Mouse (Mus musculus) Patski (cell line): Measurements from ENCODE around the gene Fbxl18. TPM values are rescaled to one million over a fixed set of nuclear protein-coding genes. Genes with fewer than 3 reads are reported as not detected.

ENCODE experiments used
- ATAC-seq: fragments of 100-300 bp; one replicate; pipeline ENCODE4 v1.8.0; 2021
- CTCF ChIA-PET: fragments of 350-600 bp; sonication (Branson Sonifier 250); formaldehyde crosslinking; loops from one replicate; lab custom pipeline; 2022; ENCODE audit warnings: inconsistent platforms; lab: Charles Lee
- POLR2A ChIA-PET: fragments of 350-600 bp; sonication (Branson Sonifier 250); formaldehyde crosslinking; loops from one replicate; lab custom pipeline; 2022; ENCODE audit warnings: antibody characterized with exemption, inconsistent platforms; lab: Charles Lee
- DNase-seq: peaks from one replicate; pipeline ENCODE4 v3.0.0-alpha.2; 2011; ENCODE audit warnings: low read depth, low spot score
- H3K27me3 ChIP-seq: fragments of 371-371 bp; one replicate; pipeline ENCODE4 v1.5.1; 2021
- CTCF ChIP-seq: fragments of 100-300 bp; IDR thresholded peaks from one replicate; pipeline ENCODE4 v1.5.1; 2021
- in situ Hi-C: fragments of 300-500 bp; cut with MboI; formaldehyde crosslinking; loops from 3 replicates; pipeline ENCODE4 v1.11.1; 2018; ENCODE audit warnings: low pct_unique_long_range_greater_than_20kb, mixed read lengths
- polyA plus RNA-seq: library from polyadenylated mRNA; unstranded; gene quantifications from one replicate; pipeline ENCODE4 v1.2.3, GENCODE M21; 2021

Gene Fbxl18
- polyA plus RNA-seq, 1 experiment from 2014 or later = 11.1 TPM

DNA sequence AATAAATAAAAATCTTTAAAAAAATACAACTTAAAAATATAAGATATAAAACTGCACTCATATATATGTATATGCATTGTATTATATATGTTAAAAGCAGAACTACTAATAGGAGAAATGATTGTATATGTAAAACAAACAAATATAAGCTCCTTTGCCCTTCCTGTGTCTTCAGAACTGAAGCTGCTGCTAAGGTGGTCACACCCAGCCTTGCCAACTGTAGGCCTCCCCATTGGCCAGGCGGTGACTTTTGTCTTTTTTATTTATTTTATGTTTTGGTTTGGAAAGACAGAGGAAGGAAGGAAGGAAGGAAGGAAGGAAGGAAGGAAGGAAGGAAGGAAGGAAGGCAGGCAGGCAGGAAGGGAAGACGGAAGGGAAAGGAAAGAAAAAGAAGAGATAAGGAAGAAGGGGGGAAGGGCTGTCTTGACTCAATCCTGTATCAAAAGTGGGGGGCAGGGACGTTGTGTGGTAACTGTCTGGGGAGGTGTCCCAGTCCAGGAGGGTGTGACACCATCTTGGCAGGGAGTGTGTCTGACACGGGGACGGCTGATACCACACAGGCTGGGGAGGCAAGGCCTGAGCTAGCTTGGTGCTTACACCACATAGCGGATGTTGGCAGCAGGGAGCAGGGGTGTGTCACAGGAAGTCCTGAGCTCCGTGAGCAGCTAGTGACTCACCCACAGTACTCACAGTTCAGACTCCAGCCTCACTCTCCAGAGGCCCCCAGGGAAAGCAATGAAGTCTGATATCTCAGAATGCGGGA lies 25.3 kb upstream of the Fbxl18 start:
- ATAC-seq = peak; percentile 94

DNA sequence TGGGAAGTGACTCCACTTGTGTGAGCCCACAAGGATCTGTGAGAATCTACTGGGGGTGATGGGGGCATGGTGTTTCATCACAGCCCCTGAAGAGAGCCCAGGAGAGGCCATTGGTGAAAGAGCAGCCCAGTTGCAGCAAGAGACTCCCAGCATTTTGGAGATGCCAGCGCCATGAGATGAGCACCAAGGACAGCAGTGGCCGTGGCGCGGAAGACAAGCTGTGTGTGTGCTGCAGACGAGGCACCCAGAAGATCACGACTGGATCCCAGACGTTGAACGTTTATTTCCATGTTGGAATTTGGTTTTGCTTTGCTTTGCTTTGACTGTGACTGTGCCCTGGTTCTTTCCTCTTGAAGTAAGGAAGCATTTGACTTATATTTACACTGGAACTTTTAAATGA lies 22.2 kb upstream of the Fbxl18 start:
- in situ Hi-C loops = no loop called here
- POLR2A ChIA-PET = no interaction called here
- no peak for ATAC-seq
- DNase-seq = no peak
- TF ChIP-seq CTCF = no peak
- no peaks in the 10 kb centered on the region for H3K27me3 ChIP-seq
- CTCF ChIA-PET = no interaction called here

More for the DNA sequence above, 25.3 kb upstream of the Fbxl18 start:
- in situ Hi-C loops = no loop called here
- TF ChIP-seq CTCF = no peak
- CTCF ChIA-PET = interaction anchor here (1.3 to 2.7 kb wide), 4 partner anchors 11 to 15 kb away, joined by 3 to 10 read pairs (median 4); no protein-coding TSS in a partner anchor
- H3K27me3 ChIP-seq = no peaks in the 10 kb centered on the region
- DNase-seq = no peak
- POLR2A ChIA-PET = interaction anchor here (0.7 to 1.3 kb wide), 3 partner anchors 11 to 98 kb away, joined by 3 to 9 read pairs (median 8); no protein-coding TSS in a partner anchor

DNA sequence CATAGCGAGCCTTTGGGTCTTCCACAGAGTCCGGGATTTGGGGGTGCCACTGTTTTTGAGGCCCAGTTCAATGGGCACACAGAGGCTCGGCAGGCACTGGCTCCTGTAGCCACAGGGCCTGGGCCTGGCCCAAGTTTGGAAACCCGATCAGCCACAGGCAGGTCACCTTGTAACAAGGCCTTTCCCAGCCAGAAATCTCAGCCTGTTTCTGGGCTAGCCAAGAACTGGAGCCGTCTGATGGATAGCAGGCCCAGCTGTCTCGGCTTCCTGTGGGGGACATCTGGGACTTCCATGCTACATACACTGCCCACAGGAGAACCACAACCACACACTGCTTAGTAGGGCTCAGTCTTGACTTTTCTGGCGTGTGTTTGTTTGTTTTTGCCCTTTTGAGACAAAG lies 21.4 kb upstream of the Fbxl18 start:
- no peak for TF ChIP-seq CTCF
- CTCF ChIA-PET = no interaction called here

DNA sequence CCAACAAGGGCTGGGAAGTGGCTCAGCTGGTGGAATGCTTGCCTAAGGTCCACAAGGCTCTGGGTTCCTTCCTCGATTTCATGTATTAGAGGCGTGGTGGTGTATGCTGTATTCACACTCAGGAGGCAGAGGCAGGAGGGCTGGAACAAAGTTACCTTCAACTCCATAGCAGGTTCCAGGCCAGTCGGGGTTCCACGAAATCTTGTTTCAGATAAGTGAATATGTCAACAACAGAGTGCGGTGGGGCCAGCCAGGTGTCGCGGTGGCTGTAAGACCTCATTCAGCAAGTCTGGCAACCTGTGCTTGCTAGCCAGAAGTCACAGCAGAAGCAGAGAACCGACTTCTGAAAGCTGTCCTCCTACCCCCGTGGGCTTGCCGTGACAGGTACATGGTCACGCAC lies 20.0 kb upstream of the Fbxl18 start:
- POLR2A ChIA-PET = no interaction called here

More for the DNA sequence above, 21.4 kb upstream of the Fbxl18 start:
- no peak for DNase-seq
- in situ Hi-C loops = no loop called here
- H3K27me3 ChIP-seq = no peaks in the 10 kb centered on the region
- POLR2A ChIA-PET = interaction anchor here (0.7 kb wide), 1 partner anchor 160 kb away, joined by 3 read pairs; no protein-coding TSS in a partner anchor
- no peak for ATAC-seq

DNA sequence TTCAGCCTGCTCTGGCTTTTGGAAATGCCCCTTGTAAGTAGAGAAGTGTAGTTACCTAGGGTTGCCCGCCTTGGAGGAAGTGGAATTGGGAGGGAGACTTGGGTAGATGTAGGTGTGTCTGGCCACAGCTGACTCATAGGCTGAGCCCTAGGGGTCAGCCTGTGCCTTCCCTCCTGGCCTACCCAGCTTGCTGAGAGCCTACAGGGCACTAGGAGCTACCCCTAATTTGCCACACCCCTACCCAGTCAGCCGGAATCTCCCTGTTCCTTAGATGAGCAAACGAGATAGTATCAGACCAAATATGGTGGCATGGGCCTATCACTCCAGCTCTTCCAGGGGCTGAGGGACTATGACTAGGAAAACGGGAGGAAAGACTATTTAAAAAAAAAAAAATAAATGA lies 17.5 kb upstream of the Fbxl18 start:
- ChIA-PET CTCF (interaction anchor here (1.0 to 1.2 kb wide), 2 partner anchors 19 to 23 kb away, joined by 3 to 4 read pairs; no protein-coding TSS in a partner anchor), POLR2A (no interaction called here)
- no peaks in the 10 kb centered on the region for H3K27me3 ChIP-seq
- no peak for TF ChIP-seq CTCF
- DNase-seq (no peak), ATAC-seq (no peak)
- in situ Hi-C loops = no loop called here

More for the DNA sequence above, 20.0 kb upstream of the Fbxl18 start:
- CTCF ChIA-PET = no interaction called here
- no peak for TF ChIP-seq CTCF
- no peaks in the 10 kb centered on the region for H3K27me3 ChIP-seq
- in situ Hi-C loops = no loop called here
- DNase-seq (no peak), ATAC-seq (no peak)

DNA sequence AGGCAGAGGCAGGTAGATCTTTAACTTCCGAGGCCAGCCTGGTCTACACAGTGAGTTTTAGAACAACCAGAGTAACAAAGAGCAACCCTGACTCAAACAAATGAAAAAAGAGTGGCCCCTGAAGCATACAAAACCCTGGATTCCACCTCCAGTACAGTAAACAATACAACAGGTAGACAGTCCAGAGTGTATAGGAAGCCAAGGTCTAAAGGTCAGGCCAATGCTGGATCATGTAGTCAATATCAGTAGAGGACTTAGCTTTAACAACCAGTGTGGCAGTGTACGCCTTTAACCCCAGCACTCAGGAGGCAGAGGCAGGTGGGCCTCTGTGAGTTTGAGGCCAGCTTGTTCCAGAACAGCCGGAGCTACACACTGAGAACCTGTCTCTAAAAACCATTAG lies 17.1 kb upstream of the Fbxl18 start:
- ChIA-PET POLR2A (no interaction called here), CTCF (interaction anchor here (1.0 to 1.2 kb wide), 2 partner anchors 19 to 23 kb away, joined by 3 to 4 read pairs; no protein-coding TSS in a partner anchor)
- in situ Hi-C loops = no loop called here
- TF ChIP-seq CTCF = no peak
- DNase-seq (no peak), ATAC-seq (no peak)
- no peaks in the 10 kb centered on the region for H3K27me3 ChIP-seq

DNA sequence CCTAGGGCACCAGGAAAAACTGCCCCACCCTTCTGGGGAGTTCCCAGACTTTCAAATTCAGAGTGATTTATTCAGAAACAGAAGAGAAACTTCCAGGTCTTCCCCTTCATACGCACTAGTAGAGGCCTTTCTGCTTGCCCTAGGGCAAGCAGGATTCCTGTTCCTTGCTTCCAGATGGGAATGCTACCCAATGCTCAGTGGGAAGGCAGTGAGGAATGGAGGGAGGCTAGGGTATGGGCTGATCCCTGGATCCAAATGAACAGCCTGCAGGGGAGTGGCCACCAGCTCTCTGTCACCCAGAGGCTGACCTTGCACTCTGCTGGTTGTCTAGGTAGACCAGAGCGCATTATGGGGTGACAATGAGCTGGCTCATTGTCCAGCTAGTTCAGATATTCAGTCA lies 16.4 kb upstream of the Fbxl18 start:
- DNase-seq = no peak
- ChIA-PET CTCF (interaction anchor here (6.2 kb wide), 1 partner anchor 20 kb away, joined by 35 read pairs; no protein-coding TSS in a partner anchor), POLR2A (no interaction called here)
- TF ChIP-seq CTCF = no peak
- ATAC-seq = no peak
- in situ Hi-C loops = no loop called here
- no peaks in the 10 kb centered on the region for H3K27me3 ChIP-seq

DNA sequence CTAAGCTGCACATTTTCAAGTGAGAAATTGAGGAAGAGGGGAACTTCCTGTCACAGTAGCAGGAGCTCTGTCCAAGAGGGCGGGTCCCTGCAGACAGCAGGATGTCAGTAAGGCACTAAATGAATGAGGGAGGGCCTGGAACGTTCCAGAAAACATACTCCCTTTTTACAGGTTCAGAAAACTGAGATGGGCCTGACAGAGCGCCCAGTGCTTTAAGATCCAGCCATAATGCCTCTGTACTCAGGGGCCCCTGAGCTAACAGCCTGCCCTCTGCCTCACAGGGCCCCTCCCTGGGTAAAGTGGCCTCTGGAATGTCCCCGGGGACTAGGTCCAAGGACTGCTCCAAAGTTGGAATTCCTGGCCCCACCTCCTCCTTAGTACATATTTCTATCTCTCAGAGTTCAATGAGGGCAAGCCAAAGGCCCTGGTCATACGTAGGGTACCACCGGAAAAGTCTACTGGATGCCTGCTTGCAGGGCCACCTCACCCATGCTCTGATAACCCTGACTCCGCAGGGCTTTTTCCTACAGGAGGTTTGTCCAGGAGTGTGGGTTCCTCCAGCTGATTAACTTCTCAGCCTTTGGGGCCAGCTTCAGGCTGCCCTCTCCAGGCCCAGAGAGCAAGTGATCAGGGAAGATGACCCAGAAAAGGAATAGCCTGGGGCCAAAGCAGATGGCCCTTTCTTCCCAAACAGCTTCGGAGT lies 14.5 kb upstream of the Fbxl18 start:
- in situ Hi-C loops = no loop called here
- no peak for TF ChIP-seq CTCF
- ChIA-PET POLR2A (interaction anchor here (0.6 to 1.6 kb wide), 6 partner anchors 9 to 108 kb away, joined by 3 to 4 read pairs (median 3); partner anchors contain the start of gene Fbxl18), CTCF (interaction anchor here (1.2 to 6.2 kb wide), 3 partner anchors 10 to 22 kb away, joined by 3 to 35 read pairs (median 10); no protein-coding TSS in a partner anchor)
- DNase-seq (no peak), ATAC-seq (no peak)
- H3K27me3 ChIP-seq = no peaks in the 10 kb centered on the region

DNA sequence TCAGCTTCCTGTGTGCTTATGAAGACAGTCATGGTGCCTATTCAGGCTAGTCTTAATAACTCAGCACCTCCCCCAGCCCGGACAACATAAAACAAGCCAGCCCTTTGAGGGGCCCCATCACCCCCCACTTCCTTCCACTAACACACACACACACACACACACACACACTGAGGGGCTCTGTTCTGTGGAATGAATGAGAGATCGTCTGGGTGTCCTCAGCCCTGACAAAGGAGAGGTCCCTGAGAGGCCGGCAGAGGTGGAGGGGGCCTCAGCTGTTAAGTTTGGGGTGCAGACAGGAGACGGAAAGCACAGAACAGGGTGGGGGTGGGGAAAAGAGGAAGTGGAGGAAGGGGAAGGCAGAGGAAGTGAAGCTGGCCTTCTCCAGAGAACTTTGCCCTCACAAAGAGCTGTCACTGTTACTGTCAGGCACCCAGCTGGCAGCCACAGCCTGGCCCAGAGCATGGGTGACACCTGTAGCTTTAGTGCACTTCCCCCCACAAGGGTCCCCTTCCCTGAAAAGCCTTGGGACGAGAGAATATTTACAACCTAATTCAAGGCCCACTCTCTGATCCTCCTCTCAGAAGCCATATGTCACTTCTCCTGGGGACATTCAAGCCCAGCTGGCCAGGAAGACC lies 13.8 kb upstream of the Fbxl18 start:
- in situ Hi-C loops = no loop called here
- TF ChIP-seq CTCF = no peak
- ChIA-PET POLR2A (interaction anchor here (0.7 to 1.7 kb wide), 6 partner anchors 8 to 21 kb away, joined by 3 to 4 read pairs (median 4); partner anchors contain the start of gene Fbxl18), CTCF (interaction anchor here (1.7 to 6.2 kb wide), 4 partner anchors 10 to 26 kb away, joined by 5 to 35 read pairs (median 8); no protein-coding TSS in a partner anchor)
- no peak for ATAC-seq
- DNase-seq = no peak
- H3K27me3 ChIP-seq = no peaks in the 10 kb centered on the region
